Mouse (Mus musculus) ovary, adult 18-20 months (tissue): Measurements from ENCODE around the gene Nxpe2.

Source experiments
- DNase-seq: peaks from one replicate; pipeline ENCODE4 v3.0.0; 2022; ENCODE audit warnings: low spot score, mixed read lengths

Gene Nxpe2

GRCm38 (mm10) chr9:48298983-48299382 lies 54.3 kb downstream of the Nxpe2 start:
- no peak for DNase-seq

GRCm38 (mm10) chr9:48294754-48295153 lies 58.5 kb downstream of the Nxpe2 start:
- no peak for DNase-seq

GRCm38 (mm10) chr9:48290281-48290680 lies 63.0 kb downstream of the Nxpe2 start:
- DNase-seq = no peak

- DNase-seq = no peak
Observed at GRCm38 (mm10) chr9:48284221-48284620, 69.0 kb downstream of the Nxpe2 start.

GRCm38 (mm10) chr9:48276831-48277230 lies 76.4 kb downstream of the Nxpe2 start:
- no peak for DNase-seq
